Mouse (Mus musculus) lung, adult 2 months (tissue): ENCODE data around the gene Arhgef28.

Source experiments
- CTCF ChIP-seq: fragments of 200-500 bp; IDR thresholded peaks from 2 replicates; pipeline ENCODE4 v1.5.1; 2011; ENCODE audit warnings: mild to moderate bottlenecking, low read length, control low read depth; ENCODE audit not compliant: insufficient read depth
- POLR2A ChIP-seq: fragments of 200-500 bp; IDR thresholded peaks from 2 replicates; pipeline ENCODE4 v1.6.1; 2011; ENCODE audit warnings: low read depth, mild to moderate bottlenecking, control low read depth, low read length, borderline replicate concordance; ENCODE audit errors: extremely low read depth

GRCm38 (mm10) chr13:97939433-97940160, 266.6 kb downstream of the Arhgef28 start:
- no peak for TF ChIP-seq POLR2A
- TF ChIP-seq CTCF, result 0 out of 2 replicates have a peak, but pooled peaks have one; percentile 19
